In the genomic region with DNA sequence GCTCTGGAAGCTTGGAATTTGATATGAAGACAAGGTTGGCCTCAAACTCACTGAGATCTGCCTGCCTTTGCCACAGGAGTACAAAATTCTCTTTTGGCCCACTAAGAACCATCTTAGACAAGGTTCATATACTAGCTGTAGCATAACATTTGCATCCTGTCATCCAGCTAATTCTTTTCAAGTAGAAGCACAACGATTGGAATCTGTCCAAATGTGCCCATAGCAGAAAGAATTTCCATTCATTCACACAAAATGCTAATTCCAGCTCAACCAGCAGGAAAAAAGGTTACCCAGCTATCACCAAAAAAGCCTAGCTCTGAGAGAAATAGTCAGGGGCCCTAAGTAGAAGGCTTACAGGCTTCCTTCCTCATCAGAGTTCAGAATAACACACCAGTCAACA, we compare ENCODE assay signal across 23 mouse cellular contexts. TPM values are rescaled to one million over a fixed set of nuclear protein-coding genes. Genes with fewer than 3 reads are reported as not detected.
"Had no signal": no experiment of that assay in that cellular context is flagged by ENCODE, and none has a peak within 500 bp of the region (broad histone marks: within the 10 kb centered on the region; RNA-seq: fewer than 3 reads in every experiment).

No protein-coding gene starts in this region.

- H3K4me1 ChIP-seq: intestine, embryonic 15.5 days; liver, embryonic 13.5 days; midbrain, embryonic 10.5 days; neural tube, embryonic 15.5 days had no signal

- ATAC-seq: intestine, embryonic 15.5 days had no signal

- H3K27me3 ChIP-seq: intestine, embryonic 15.5 days; liver, embryonic 13.5 days; neural tube, embryonic 15.5 days had no signal

- H3K9ac ChIP-seq: intestine, embryonic 15.5 days; liver, embryonic 13.5 days; neural tube, embryonic 15.5 days had no signal

- H3K9me3 ChIP-seq: intestine, embryonic 15.5 days; liver, embryonic 13.5 days; midbrain, embryonic 10.5 days; neural tube, embryonic 15.5 days had no signal

- H3K27ac ChIP-seq: intestine, embryonic 15.5 days; layer of hippocampus, adult 2 months; liver, embryonic 13.5 days; midbrain, embryonic 10.5 days; neural tube, embryonic 15.5 days had no signal

- H3K4me2 ChIP-seq: intestine, embryonic 15.5 days; liver, embryonic 13.5 days; neural tube, embryonic 15.5 days had no signal

- DNase-seq: kidney, adult 18-20 months; kidney, postnatal 10 days; kidney, postnatal 4 days; liver; liver, embryonic 13.5 days; lung, postnatal 4 days; right cerebral cortex, postnatal 4 days; spleen, adult 18-20 months; thymus, adult 18-20 months; thymus, postnatal 14 days had no signal

- H3K4me3 ChIP-seq: intestine, embryonic 15.5 days; layer of hippocampus, adult 2 months; liver, embryonic 13.5 days; midbrain, embryonic 10.5 days; myocyte; neural tube, embryonic 15.5 days had no signal

- H3K36me3 ChIP-seq: intestine, embryonic 15.5 days; liver, embryonic 13.5 days; midbrain, embryonic 10.5 days; neural tube, embryonic 15.5 days had no signal

RNA-seq across cellular contexts. Expression of a gene that starts 34.0 kb away (rescaled TPM):
- total RNA-seq: layer of hippocampus, adult 2 months; layer of hippocampus, postnatal 14 days; left cerebral cortex, adult 18-20 months; left cerebral cortex, postnatal 14 days; megakaryocyte, adult 5-6 weeks had no signal
- polyA plus RNA-seq: intestine, embryonic 15.5 days; kidney, embryonic 14.5 days; limb, embryonic 11.5 days; liver, embryonic 13.5 days; midbrain, embryonic 10.5 days; myocyte; neural tube, embryonic 11.5 days; neural tube, embryonic 15.5 days; stomach, embryonic 14.5 days had no signal
